ENCODE assay signal across 20 mouse cellular contexts in genomic region chr9:15037237-15037636, GRCm38 (mm10). TPM values are rescaled to one million over a fixed set of nuclear protein-coding genes. Genes with fewer than 3 reads are reported as not detected.
DNase-seq lines count a peak whose midpoint lies in the region; ATAC-seq lines count a peak whose summit lies in the region.
"Had no signal": no experiment of that assay in that cellular context is flagged by ENCODE, and none has a peak within 500 bp of the region (broad histone marks: within the 10 kb centered on the region; RNA-seq: fewer than 3 reads in every experiment).

No protein-coding gene starts in this region.

- no peak overlapping the region for H3K4me3 ChIP-seq in embryonic facial prominence, embryonic 14.5 days (ENCODE audit: low read depth, low read length)
- no peak overlapping the region for H3K4me3 ChIP-seq in embryonic facial prominence, embryonic 10.5 days
- no peak overlapping the region for H3K4me3 ChIP-seq in kidney, embryonic 16.5 days (ENCODE audit: low read length)
- H3K4me3 ChIP-seq in stomach, embryonic 15.5 days (replicated peaks), result no peak overlapping the region
- H3K4me3 ChIP-seq: embryonic facial prominence, embryonic 12.5 days; forebrain, embryonic 10.5 days; limb, embryonic 15.5 days; myocyte had no signal

- ATAC-seq in embryonic facial prominence, embryonic 14.5 days (ENCODE audit: low read depth), result no peak
- no peak for ATAC-seq in kidney, embryonic 16.5 days (ENCODE audit: low FRiP score, low TSS enrichment)
- ATAC-seq in stomach, embryonic 15.5 days (ENCODE audit: insufficient read depth, low FRiP score, low read depth), result 0 out of 2 replicates have a peak, but pooled peaks have one; percentile 44
- ATAC-seq: CD4-positive, CD25-positive, alpha-beta regulatory T cell, adult 4 months had no signal

- DNase-seq in embryonic facial prominence, embryonic 14.5 days (ENCODE audit: low spot score), result peak; percentile 59
- no peak for DNase-seq in embryonic facial prominence, embryonic 10.5 days (ENCODE audit: low spot score)
- no peak for DNase-seq in kidney, adult 9 months
- DNase-seq in urinary bladder, postnatal 14 days (ENCODE audit: low spot score), result peak; percentile 59
- no peak for DNase-seq in urinary bladder, postnatal 10 days (ENCODE audit: low spot score)
- DNase-seq in thymus, postnatal 25 days, result no peak
- DNase-seq: adrenal gland, postnatal 36 days; cerebellum, adult 8-10 months; kidney, adult 2 months; layer of hippocampus, postnatal 36 days; liver, postnatal 0 days; right cerebral cortex, adult 18-20 months had no signal

- H3K9me3 ChIP-seq in embryonic facial prominence, embryonic 14.5 days (ENCODE audit: control insufficient read depth, low read length), result no peaks in the 10 kb centered on the region
- H3K9me3 ChIP-seq in embryonic facial prominence, embryonic 10.5 days, result no peaks in the 10 kb centered on the region
- H3K9me3 ChIP-seq in kidney, embryonic 16.5 days (ENCODE audit: low read length), result no peaks in the 10 kb centered on the region
- no peaks in the 10 kb centered on the region for H3K9me3 ChIP-seq in stomach, embryonic 15.5 days
- H3K9me3 ChIP-seq: embryonic facial prominence, embryonic 12.5 days; forebrain, embryonic 10.5 days; G1E; limb, embryonic 15.5 days had no signal

- H3K27ac ChIP-seq in embryonic facial prominence, embryonic 14.5 days (replicated peaks; ENCODE audit: low read depth, low read length), result no peak overlapping the region
- H3K27ac ChIP-seq in embryonic facial prominence, embryonic 10.5 days (replicated peaks), result no peak overlapping the region
- peak overlapping the region; percentile 54; the same call in 1 of the 2 replicates for H3K27ac ChIP-seq in kidney, embryonic 16.5 days (ENCODE audit: low read length)
- peak overlapping the region; percentile 65 for H3K27ac ChIP-seq in stomach, embryonic 15.5 days
- H3K27ac ChIP-seq: embryonic facial prominence, embryonic 12.5 days; forebrain, embryonic 10.5 days; limb, embryonic 15.5 days had no signal

- H3K4me2 ChIP-seq in embryonic facial prominence, embryonic 14.5 days (ENCODE audit: low read depth, low read length), result no peak overlapping the region
- no peak overlapping the region for H3K4me2 ChIP-seq in kidney, embryonic 16.5 days (replicated peaks; ENCODE audit: low read depth, low read length)
- no peak overlapping the region for H3K4me2 ChIP-seq in stomach, embryonic 15.5 days
- H3K4me2 ChIP-seq: embryonic facial prominence, embryonic 12.5 days; limb, embryonic 15.5 days had no signal

- H3K4me1 ChIP-seq in embryonic facial prominence, embryonic 14.5 days (ENCODE audit: control insufficient read depth, insufficient read depth, low read length), result no peaks in the 10 kb centered on the region
- H3K4me1 ChIP-seq in embryonic facial prominence, embryonic 10.5 days, result peaks cover 12% of the 10 kb centered on the region
- H3K4me1 ChIP-seq in kidney, embryonic 16.5 days (ENCODE audit: insufficient read depth, low read length), result peaks cover 14% of the 10 kb centered on the region; the same call in 1 of the 2 replicates
- peaks cover 11% of the 10 kb centered on the region; the same call in 1 of the 2 replicates for H3K4me1 ChIP-seq in stomach, embryonic 15.5 days

- H3K27me3 ChIP-seq in embryonic facial prominence, embryonic 14.5 days (replicated peaks; ENCODE audit: control insufficient read depth, insufficient read depth, low read length), result no peaks in the 10 kb centered on the region
- H3K27me3 ChIP-seq in embryonic facial prominence, embryonic 10.5 days (replicated peaks; ENCODE audit: low read depth, poor library complexity, severe bottlenecking), result no peaks in the 10 kb centered on the region
- H3K27me3 ChIP-seq in kidney, embryonic 16.5 days (ENCODE audit: insufficient read depth, low read length), result no peaks in the 10 kb centered on the region
- no peaks in the 10 kb centered on the region for H3K27me3 ChIP-seq in stomach, embryonic 15.5 days (replicated peaks)
- H3K27me3 ChIP-seq: embryonic facial prominence, embryonic 12.5 days; limb, embryonic 15.5 days had no signal

- no peak overlapping the region for H3K9ac ChIP-seq in embryonic facial prominence, embryonic 14.5 days (ENCODE audit: low read depth, low read length)
- H3K9ac ChIP-seq in kidney, embryonic 16.5 days (replicated peaks; ENCODE audit: low read length), result no peak overlapping the region
- no peak overlapping the region for H3K9ac ChIP-seq in stomach, embryonic 15.5 days
- H3K9ac ChIP-seq: embryonic facial prominence, embryonic 12.5 days; limb, embryonic 15.5 days; liver, postnatal 0 days had no signal

- H3K36me3 ChIP-seq in embryonic facial prominence, embryonic 14.5 days (ENCODE audit: control insufficient read depth, insufficient read depth, low read length), result no peaks in the 10 kb centered on the region
- H3K36me3 ChIP-seq in embryonic facial prominence, embryonic 10.5 days (replicated peaks), result peaks cover 28% of the 10 kb centered on the region
- H3K36me3 ChIP-seq in kidney, embryonic 16.5 days (ENCODE audit: insufficient read depth, low read length), result no peaks in the 10 kb centered on the region; the same call in 1 of the 2 replicates
- H3K36me3 ChIP-seq in stomach, embryonic 15.5 days, result no peaks in the 10 kb centered on the region
- H3K36me3 ChIP-seq: embryonic facial prominence, embryonic 12.5 days; G1E; limb, embryonic 15.5 days had no signal

RNA-seq across cellular contexts. Expression of gene Panx1, which starts 8.0 kb away (rescaled TPM):
- polyA plus RNA-seq in embryonic facial prominence, embryonic 14.5 days (2014; fragmentation: Nextera tagmentation; extraction: Ambion mirVana), result 48.3 and 53.9 TPM in 2 replicates
- polyA plus RNA-seq in embryonic facial prominence, embryonic 10.5 days (2016; fragmentation: Nextera tagmentation; extraction: Ambion mirVana), result 68.7 and 70.9 TPM in 2 replicates
- 40.7 and 42.6 TPM in 2 replicates for polyA plus RNA-seq in kidney, embryonic 16.5 days (2015; fragmentation: Nextera tagmentation; extraction: Ambion mirVana)
- 39.7 and 41.5 TPM in 2 replicates for polyA plus RNA-seq in stomach, embryonic 15.5 days (2015; fragmentation: Nextera tagmentation; extraction: Ambion mirVana)
- polyA plus RNA-seq: G1E had no signal

Comparison
In these comparisons a context has a peak if more than half of its experiments do, and no peak if none do; other contexts are left out.
1. DNase-seq: peak in embryonic facial prominence, embryonic 14.5 days (single experiment) and urinary bladder, postnatal 14 days (single experiment); none in embryonic facial prominence, embryonic 10.5 days (single experiment), kidney, adult 9 months (single experiment), urinary bladder, postnatal 10 days (single experiment) and thymus, postnatal 25 days (single experiment).
2. H3K27ac ChIP-seq: peak in kidney, embryonic 16.5 days (single experiment) and stomach, embryonic 15.5 days (single experiment); none in embryonic facial prominence, embryonic 14.5 days (single experiment) and embryonic facial prominence, embryonic 10.5 days (single experiment).